Mouse (Mus musculus) lung, embryonic 14.5 days (tissue): ENCODE results near the gene H6pd. TPM values are rescaled to one million over a fixed set of nuclear protein-coding genes. Genes with fewer than 3 reads are reported as not detected.

Source experiments
- ATAC-seq: fragments of 200-750 bp; cut with Nextera tagmentation; 2 replicates; pipeline ENCODE4 v1.8.0; 2017; ENCODE audit warnings: mild to moderate bottlenecking, moderate TSS enrichment, moderate library complexity; ENCODE audit not compliant: insufficient read depth
- DNase-seq: peaks from one replicate; pipeline ENCODE4 v3.0.0-alpha.2; 2015
- H3K27ac ChIP-seq: fragments of 300-500 bp; sonication (generic); 2 replicates; pipeline ENCODE4 v1.5.1; 2014; ENCODE audit warnings: low read depth, mild to moderate bottlenecking, moderate library complexity
- H3K27me3 ChIP-seq: fragments of 300-500 bp; sonication (generic); 2 replicates; pipeline ENCODE4 v1.6.1; 2014; ENCODE audit warnings: low read length, control low read depth; ENCODE audit not compliant: insufficient read depth
- H3K36me3 ChIP-seq: fragments of 300-500 bp; sonication (generic); 2 replicates; pipeline ENCODE4 v1.6.1; 2014; ENCODE audit warnings: control low read depth; ENCODE audit not compliant: insufficient read depth
- H3K4me1 ChIP-seq: fragments of 300-500 bp; sonication (generic); 2 replicates; pipeline ENCODE4 v1.6.1; 2014; ENCODE audit warnings: antibody characterized with exemption, control low read depth; ENCODE audit not compliant: insufficient read depth
- H3K4me2 ChIP-seq: fragments of 300-500 bp; sonication (generic); 2 replicates; pipeline ENCODE4 v1.6.1; 2014; ENCODE audit warnings: mild to moderate bottlenecking
- H3K4me3 ChIP-seq: fragments of 300-500 bp; sonication (generic); 2 replicates; pipeline ENCODE4 v1.5.1; 2014; ENCODE audit warnings: low read depth, low read length
- H3K9ac ChIP-seq: fragments of 300-500 bp; sonication (generic); 2 replicates; pipeline ENCODE4 v1.6.1; 2014
- H3K9me3 ChIP-seq: fragments of 300-500 bp; sonication (generic); 2 replicates; pipeline ENCODE4 v1.6.1; 2016; ENCODE audit warnings: low read depth, low read length, control low read depth
- CTCF ChIP-seq: IDR thresholded peaks from 2 replicates; pipeline ENCODE4 v1.5.1; 2016; ENCODE audit warnings: antibody characterized with exemption, low read depth
- WGBS: fragments of 180-500 bp; shearing (Covaris S2); extraction: QIAGEN DNeasy Blood & Tissue Kit; methylation state at CpG from one replicate; pipeline ENCODE4 v1.1.7; 2014; 5-methylcytosine and 5-hydroxymethylcytosine counted together
- polyA plus RNA-seq: library from polyadenylated mRNA; unstranded; fragments of >200 nt; fragmentation: Nextera tagmentation; extraction: Ambion mirVana; gene quantifications from 2 replicates; pipeline ENCODE4 v1.2.1, GENCODE M21; 2014

H6pd gene
- polyA plus RNA-seq, 1 experiment from 2014 or later: 20.4 TPM

GRCm38 (mm10) chr4:150023518-150023917 lies 14.7 kb upstream of the H6pd start:
- Histone ChIP-seq H3K9ac (no peak overlapping the region), H3K9me3 (no peaks in the 10 kb centered on the region), H3K4me1 (no peaks in the 10 kb centered on the region), H3K27ac (no peak overlapping the region), H3K4me3 (no peak overlapping the region), H3K27me3 (peaks cover 11% of the 10 kb centered on the region), H3K36me3 (no peaks in the 10 kb centered on the region), H3K4me2 (no peak overlapping the region)
- DNase-seq (no peak), ATAC-seq (no peak)
- no peak for TF ChIP-seq CTCF
- WGBS: 59% methylated on average over 7 of the region's 7 CpGs

GRCm38 (mm10) chr4:150019741-150020380 lies 11.0 kb upstream of the H6pd start:
- no peaks in the 10 kb centered on the region for H3K4me1 ChIP-seq
- ATAC-seq (no peak), DNase-seq (no peak)
- no peak overlapping the region for H3K9ac ChIP-seq
- H3K9me3 ChIP-seq: no peaks in the 10 kb centered on the region
- no peak overlapping the region for H3K4me3 ChIP-seq
- H3K36me3 ChIP-seq: no peaks in the 10 kb centered on the region
- H3K4me2 ChIP-seq: no peak overlapping the region
- H3K27me3 ChIP-seq: no peaks in the 10 kb centered on the region
- H3K27ac ChIP-seq: no peak overlapping the region
- TF ChIP-seq CTCF: no peak
- WGBS: 86% methylated on average over 15 of the region's 15 CpGs

GRCm38 (mm10) chr4:150015436-150015835 lies 6.6 kb upstream of the H6pd start:
- Histone ChIP-seq H3K27me3 (no peaks in the 10 kb centered on the region), H3K9ac (no peak overlapping the region), H3K4me2 (no peak overlapping the region), H3K4me1 (0 out of 2 replicates have a peak, but pooled peaks cover 5% of the 10 kb centered on the region), H3K9me3 (no peaks in the 10 kb centered on the region), H3K36me3 (no peaks in the 10 kb centered on the region), H3K4me3 (no peak overlapping the region), H3K27ac (no peak overlapping the region)
- DNase-seq: no peak
- ATAC-seq: no peak
- no peak for TF ChIP-seq CTCF
- 57% methylated on average over 7 of the region's 7 CpGs for WGBS

GRCm38 (mm10) chr4:150014378-150015091 lies 5.7 kb upstream of the H6pd start:
- 86% methylated on average over 4 of the region's 4 CpGs for WGBS
- H3K4me2 ChIP-seq: no peak overlapping the region
- no peaks in the 10 kb centered on the region for H3K27me3 ChIP-seq
- H3K36me3 ChIP-seq: no peaks in the 10 kb centered on the region
- no peaks in the 10 kb centered on the region for H3K9me3 ChIP-seq
- ATAC-seq (no peak), DNase-seq (no peak)
- no peak overlapping the region for H3K27ac ChIP-seq
- no peak overlapping the region for H3K9ac ChIP-seq
- no peak for TF ChIP-seq CTCF
- H3K4me1 ChIP-seq: 0 out of 2 replicates have a peak, but pooled peaks cover 5% of the 10 kb centered on the region
- H3K4me3 ChIP-seq: no peak overlapping the region

- Histone ChIP-seq H3K4me3 (no peak overlapping the region), H3K36me3 (no peaks in the 10 kb centered on the region), H3K9me3 (no peaks in the 10 kb centered on the region), H3K4me1 (0 out of 2 replicates have a peak, but pooled peaks cover 5% of the 10 kb centered on the region), H3K27me3 (no peaks in the 10 kb centered on the region), H3K9ac (no peak overlapping the region), H3K27ac (no peak overlapping the region), H3K4me2 (no peak overlapping the region)
- ATAC-seq: no peak
- no peak for TF ChIP-seq CTCF
- DNase-seq: no peak
- WGBS: 58% methylated on average over 5 of the region's 5 CpGs
Measured at GRCm38 (mm10) chr4:150013805-150014204, 5.0 kb upstream of the H6pd start.

GRCm38 (mm10) chr4:150013186-150013690 lies 4.4 kb upstream of the H6pd start:
- no peaks in the 10 kb centered on the region for H3K27me3 ChIP-seq
- DNase-seq (no peak), ATAC-seq (no peak)
- no peaks in the 10 kb centered on the region for H3K36me3 ChIP-seq
- H3K4me3 ChIP-seq: no peak overlapping the region
- H3K27ac ChIP-seq: no peak overlapping the region
- no peak overlapping the region for H3K4me2 ChIP-seq
- WGBS: 86% methylated on average over 8 of the region's 8 CpGs
- H3K9me3 ChIP-seq: no peaks in the 10 kb centered on the region
- no peak for TF ChIP-seq CTCF
- H3K4me1 ChIP-seq: 0 out of 2 replicates have a peak, but pooled peaks cover 5% of the 10 kb centered on the region
- no peak overlapping the region for H3K9ac ChIP-seq

- no peaks in the 10 kb centered on the region for H3K9me3 ChIP-seq
- no peak for ATAC-seq
- no peak overlapping the region for H3K27ac ChIP-seq
- no peak overlapping the region for H3K4me3 ChIP-seq
- no peaks in the 10 kb centered on the region for H3K27me3 ChIP-seq
- no peak for TF ChIP-seq CTCF
- 53% methylated on average over 4 of the region's 4 CpGs for WGBS
- H3K4me1 ChIP-seq: peaks cover 12% of the 10 kb centered on the region; the same call in 1 of the 2 replicates
- no peak overlapping the region for H3K4me2 ChIP-seq
- no peaks in the 10 kb centered on the region for H3K36me3 ChIP-seq
- H3K9ac ChIP-seq: no peak overlapping the region
- DNase-seq: no peak
Measured at GRCm38 (mm10) chr4:150012322-150012723, 3.5 kb upstream of the H6pd start.
